Mouse (Mus musculus) lung, postnatal 0 days (tissue): ENCODE data around the gene Aifm3.

Source experiments
- CTCF ChIP-seq: IDR thresholded peaks from 2 replicates; pipeline ENCODE4 v1.5.1; 2016; ENCODE audit warnings: antibody characterized with exemption, mild to moderate bottlenecking
- EP300 ChIP-seq: IDR thresholded peaks from 2 replicates; pipeline ENCODE4 v1.6.1; 2016; ENCODE audit warnings: antibody characterized with exemption, mild to moderate bottlenecking, control low read depth

GRCm38 (mm10) chr16:17499249-17499883 is 10.0 kb downstream of the Aifm3 start:
- TF ChIP-seq EP300 (no peak), CTCF (no peak)
